Mouse (Mus musculus): ENCODE data around the gene Lrig3. TPM values are rescaled to one million over a fixed set of nuclear protein-coding genes. Genes with fewer than 3 reads are reported as not detected.

Lrig3 gene
- total and polyA plus RNA-seq, 2 experiments from 2014 or later, result 2.3 to 7.5 TPM

GRCm38 (mm10) chr10:125943098-125943497 lies 22.9 kb upstream of the Lrig3 start:
- Histone ChIP-seq H3K9me3 (ENCODE audit: low read length) (no peaks in the 10 kb centered on the region), H3K27ac (ENCODE audit: low read depth, low read length) (no peak overlapping the region), H3K9ac (replicated peaks; ENCODE audit: low read length, poor library complexity, severe bottlenecking) (no peak overlapping the region), H3K4me3 (ENCODE audit: low read depth, low read length) (no peak overlapping the region), H3K4me1 (ENCODE audit: insufficient read depth, low read length) (peaks cover 8% of the 10 kb centered on the region; the same call in 1 of the 2 replicates), H3K36me3 (ENCODE audit: insufficient read depth, low read length) (no peaks in the 10 kb centered on the region), H3K27me3 (ENCODE audit: insufficient read depth, low read length) (no peaks in the 10 kb centered on the region), H3K4me2 (ENCODE audit: low read depth, low read length, poor library complexity, severe bottlenecking) (no peak overlapping the region)
- DNase-seq (ENCODE audit: low spot score) (no peak), ATAC-seq (ENCODE audit: low FRiP score) (no peak)
- 24% methylated on average over 5 of the region's 5 CpGs for WGBS
- no peak for TF ChIP-seq CTCF (IDR thresholded peaks at IDR 0.05)

GRCm38 (mm10) chr10:125944762-125945504 lies 21.0 kb upstream of the Lrig3 start:
- Histone ChIP-seq H3K4me1 (ENCODE audit: insufficient read depth, low read length) (peaks cover 8% of the 10 kb centered on the region; the same call in 1 of the 2 replicates), H3K36me3 (ENCODE audit: insufficient read depth, low read length) (no peaks in the 10 kb centered on the region), H3K4me2 (ENCODE audit: low read depth, low read length, poor library complexity, severe bottlenecking) (no peak overlapping the region), H3K9ac (replicated peaks; ENCODE audit: low read length, poor library complexity, severe bottlenecking) (no peak overlapping the region), H3K9me3 (ENCODE audit: low read length) (no peaks in the 10 kb centered on the region), H3K27ac (ENCODE audit: low read depth, low read length) (no peak overlapping the region), H3K27me3 (ENCODE audit: insufficient read depth, low read length) (no peaks in the 10 kb centered on the region), H3K4me3 (ENCODE audit: low read depth, low read length) (no peak overlapping the region)
- ATAC-seq (ENCODE audit: low FRiP score) (no peak), DNase-seq (ENCODE audit: low spot score) (no peak)
- no peak for TF ChIP-seq CTCF (IDR thresholded peaks at IDR 0.05)
- WGBS, result 46% methylated on average over 11 of the region's 11 CpGs

GRCm38 (mm10) chr10:125948842-125949474 lies 17.0 kb upstream of the Lrig3 start:
- H3K9me3 ChIP-seq (ENCODE audit: low read length), result no peaks in the 10 kb centered on the region
- H3K27me3 ChIP-seq (ENCODE audit: insufficient read depth, low read length), result no peaks in the 10 kb centered on the region
- peak overlapping the region; percentile 23; the same call in 1 of the 2 replicates for H3K4me2 ChIP-seq (ENCODE audit: low read depth, low read length, poor library complexity, severe bottlenecking)
- 0 out of 2 replicates have a peak, but pooled peaks cover 3% of the 10 kb centered on the region for H3K4me1 ChIP-seq (ENCODE audit: insufficient read depth, low read length)
- DNase-seq (ENCODE audit: low spot score) (peak; percentile 26), ATAC-seq (ENCODE audit: low FRiP score) (no peak)
- no peak overlapping the region for H3K4me3 ChIP-seq (ENCODE audit: low read depth, low read length)
- no peak overlapping the region for H3K27ac ChIP-seq (ENCODE audit: low read depth, low read length)
- H3K36me3 ChIP-seq (ENCODE audit: insufficient read depth, low read length), result no peaks in the 10 kb centered on the region
- TF ChIP-seq CTCF (IDR thresholded peaks at IDR 0.05), result no peak
- no peak overlapping the region for H3K9ac ChIP-seq (replicated peaks; ENCODE audit: low read length, poor library complexity, severe bottlenecking)
- WGBS, result 39% methylated on average over 15 of the region's 15 CpGs

GRCm38 (mm10) chr10:125951633-125952032 lies 14.3 kb upstream of the Lrig3 start:
- 81% methylated on average over 5 of the region's 5 CpGs for WGBS
- H3K4me3 ChIP-seq (ENCODE audit: low read depth, low read length), result no peak overlapping the region
- no peaks in the 10 kb centered on the region for H3K9me3 ChIP-seq (ENCODE audit: low read length)
- ATAC-seq (ENCODE audit: low FRiP score), result no peak
- no peak for TF ChIP-seq CTCF (IDR thresholded peaks at IDR 0.05)
- no peaks in the 10 kb centered on the region for H3K27me3 ChIP-seq (ENCODE audit: insufficient read depth, low read length)
- H3K27ac ChIP-seq (ENCODE audit: low read depth, low read length), result no peak overlapping the region
- H3K4me2 ChIP-seq (ENCODE audit: low read depth, low read length, poor library complexity, severe bottlenecking), result no peak overlapping the region
- 0 out of 2 replicates have a peak, but pooled peaks cover 3% of the 10 kb centered on the region for H3K4me1 ChIP-seq (ENCODE audit: insufficient read depth, low read length)
- H3K9ac ChIP-seq (replicated peaks; ENCODE audit: low read length, poor library complexity, severe bottlenecking), result no peak overlapping the region
- DNase-seq (ENCODE audit: low spot score), result no peak
- no peaks in the 10 kb centered on the region for H3K36me3 ChIP-seq (ENCODE audit: insufficient read depth, low read length)

- no peak overlapping the region for H3K9ac ChIP-seq (replicated peaks; ENCODE audit: low read length, poor library complexity, severe bottlenecking)
- H3K4me2 ChIP-seq (ENCODE audit: low read depth, low read length, poor library complexity, severe bottlenecking), result no peak overlapping the region
- H3K4me3 ChIP-seq (ENCODE audit: low read depth, low read length), result no peak overlapping the region
- no peaks in the 10 kb centered on the region for H3K9me3 ChIP-seq (ENCODE audit: low read length)
- TF ChIP-seq CTCF (IDR thresholded peaks at IDR 0.05), result no peak
- no peak overlapping the region for H3K27ac ChIP-seq (ENCODE audit: low read depth, low read length)
- no peaks in the 10 kb centered on the region for H3K4me1 ChIP-seq (ENCODE audit: insufficient read depth, low read length)
- DNase-seq (ENCODE audit: low spot score), result no peak
- no peaks in the 10 kb centered on the region for H3K27me3 ChIP-seq (ENCODE audit: insufficient read depth, low read length)
- ATAC-seq (ENCODE audit: low FRiP score), result no peak
- 90% methylated on average over 7 of the region's 7 CpGs for WGBS
- H3K36me3 ChIP-seq (ENCODE audit: insufficient read depth, low read length), result no peaks in the 10 kb centered on the region
Observed at GRCm38 (mm10) chr10:125954343-125954742, 11.6 kb upstream of the Lrig3 start.

Measured in midbrain, postnatal 0 days (tissue).